Mouse (Mus musculus) bone marrow macrophage, adult 2 months (primary cell): Measurements from ENCODE around the gene Rbx1.

Experiments
- CTCF ChIP-seq: IDR thresholded peaks from 2 replicates; pipeline ENCODE4 v1.5.1; 2012; ENCODE audit warnings: low read depth, mild to moderate bottlenecking, low read length, moderate library complexity
- POLR2A ChIP-seq: IDR thresholded peaks from 2 replicates; pipeline ENCODE4 v1.6.1; 2012; ENCODE audit warnings: mild to moderate bottlenecking, low read depth, low read length, borderline replicate concordance

DNA sequence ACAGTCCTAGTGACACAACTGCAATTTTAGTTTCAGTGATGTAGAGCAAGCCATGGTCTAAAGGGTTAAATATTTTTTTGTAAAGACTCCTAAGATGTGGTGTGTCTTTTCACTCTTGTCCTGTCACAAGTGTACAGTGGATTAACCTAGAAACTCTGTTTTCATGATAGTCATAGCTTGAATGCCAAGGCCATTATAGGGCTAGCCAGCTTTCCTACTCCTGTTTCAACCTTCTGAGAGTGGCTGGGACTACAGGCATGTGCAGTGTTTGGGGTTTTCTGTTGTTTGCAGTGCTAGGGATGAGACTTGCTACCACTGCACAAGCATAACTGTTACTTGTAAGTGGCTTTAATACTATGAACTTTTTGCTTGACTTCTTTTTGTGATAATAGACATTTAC lies 26.9 kb upstream of the Rbx1 start:
- TF ChIP-seq CTCF (no peak), POLR2A (no peak)
